Mouse (Mus musculus) kidney, adult 8-10 months (tissue): ENCODE measurements around the gene Col25a1.

ENCODE experiments used
- DNase-seq, 2 experiments: peaks; one replicate each; pipeline ENCODE4 v3.0.0; 2022

The Col25a1 gene

DNA sequence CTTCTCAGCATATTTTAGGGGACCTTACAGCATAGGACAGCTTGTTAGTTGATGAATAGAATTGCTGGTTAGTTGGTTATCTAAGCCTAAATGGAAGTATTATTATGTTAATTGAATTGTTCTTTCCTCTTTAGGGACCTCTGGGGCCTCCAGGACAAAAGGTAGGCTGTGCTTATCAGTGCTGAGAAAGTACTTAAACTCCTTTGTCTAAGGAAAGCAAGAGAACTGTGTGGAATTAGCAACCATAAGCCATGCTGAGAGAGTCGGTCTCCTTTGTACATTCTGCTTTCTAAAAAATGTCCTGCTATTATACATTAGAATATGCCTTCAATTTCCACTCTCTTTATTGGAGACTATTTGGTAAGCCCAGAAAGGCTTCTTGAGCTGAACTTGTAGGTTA is 362.9 kb downstream of the Col25a1 start:
- DNase-seq, result no peak

DNA sequence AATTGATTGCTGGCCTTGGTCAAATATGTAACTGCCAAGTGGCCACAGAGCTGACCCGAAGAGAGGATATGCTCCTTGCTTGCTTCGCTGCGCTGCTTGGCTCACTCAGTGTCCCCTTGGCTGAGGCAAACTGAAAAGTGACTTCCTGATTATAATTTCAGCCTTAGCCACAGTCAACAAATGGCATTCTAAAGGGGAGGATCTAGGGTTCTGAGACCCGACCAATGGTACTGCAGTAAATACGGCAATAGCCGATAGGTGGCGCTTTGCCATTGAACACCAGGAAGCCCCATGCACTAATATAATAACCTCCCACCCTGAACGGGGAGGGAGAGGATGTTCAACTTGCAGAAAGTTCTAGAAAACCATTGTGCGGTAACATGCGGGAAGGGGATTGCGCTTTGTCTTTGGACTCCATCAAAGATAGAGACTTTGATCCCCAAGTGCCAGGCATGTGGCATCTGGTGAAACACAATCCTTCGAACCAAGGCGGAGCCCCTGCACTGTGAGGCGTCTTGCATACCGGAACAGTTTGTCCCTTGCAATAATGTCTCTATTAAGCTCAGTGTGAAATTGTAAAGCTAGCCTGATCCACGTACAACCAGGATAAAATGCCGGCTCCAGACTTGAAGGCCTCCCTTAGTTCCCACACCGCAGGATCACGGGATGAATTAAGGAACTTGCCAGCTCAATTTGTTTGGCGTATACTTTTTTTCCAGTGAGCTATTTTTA is 363.5 kb downstream of the Col25a1 start:
- peak in 1 of 2 experiments; percentile 11 for DNase-seq

DNA sequence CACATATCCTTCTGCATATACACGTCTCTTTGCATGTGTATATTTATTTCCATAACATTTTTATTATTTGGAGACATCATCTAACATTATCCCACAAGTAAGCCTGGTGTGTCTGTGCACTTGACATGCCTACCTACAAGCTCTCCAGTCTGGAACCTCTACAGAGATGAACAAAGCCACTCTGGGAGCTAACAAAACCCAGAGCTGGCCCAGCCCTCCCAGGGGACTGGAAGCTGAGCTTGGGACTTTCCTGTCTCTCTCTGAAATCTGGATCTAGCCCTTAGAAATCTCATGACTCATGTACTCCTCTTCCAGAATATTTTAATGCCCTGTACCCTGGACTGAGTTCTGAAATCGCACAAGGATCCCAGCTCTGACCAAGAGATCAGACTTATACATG is 365.7 kb downstream of the Col25a1 start:
- no peak for DNase-seq

DNA sequence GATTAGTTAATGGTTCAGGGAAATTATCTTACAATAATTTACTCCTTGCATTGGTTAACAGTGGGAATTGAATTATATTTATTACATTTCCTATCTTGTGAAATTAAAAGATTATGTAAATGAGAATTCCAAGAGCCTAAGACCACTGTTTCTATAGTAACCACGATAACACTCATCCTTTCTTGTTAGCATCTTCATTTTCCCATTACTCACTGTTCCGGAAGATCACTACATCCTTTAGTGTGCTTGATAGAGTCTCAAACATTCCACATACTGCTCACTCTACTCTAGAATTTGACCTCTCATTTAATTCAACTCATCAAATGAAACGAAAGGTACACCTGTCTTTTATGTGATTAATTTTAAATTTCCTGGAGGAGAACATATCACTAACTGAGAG is 370.4 kb downstream of the Col25a1 start:
- DNase-seq, result no peak

DNA sequence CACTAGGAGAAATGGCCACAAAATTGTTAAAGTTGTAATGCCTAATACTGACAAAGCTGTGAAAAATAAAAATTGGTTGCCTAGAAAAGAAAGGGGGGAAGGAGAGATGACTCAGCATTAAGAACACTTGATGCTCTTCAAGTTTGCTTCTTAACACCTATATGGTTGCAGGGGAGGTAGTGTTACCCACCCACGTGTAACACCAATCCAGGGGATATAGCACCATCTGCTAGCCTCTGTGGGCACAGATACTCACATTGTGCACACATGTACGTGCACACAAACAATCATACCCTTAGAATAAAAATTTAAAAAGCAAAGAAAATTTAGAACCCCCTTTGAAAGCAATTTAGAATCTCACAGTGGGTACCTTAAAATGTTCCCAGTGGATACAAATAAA is 377.0 kb downstream of the Col25a1 start:
- no peak for DNase-seq

DNA sequence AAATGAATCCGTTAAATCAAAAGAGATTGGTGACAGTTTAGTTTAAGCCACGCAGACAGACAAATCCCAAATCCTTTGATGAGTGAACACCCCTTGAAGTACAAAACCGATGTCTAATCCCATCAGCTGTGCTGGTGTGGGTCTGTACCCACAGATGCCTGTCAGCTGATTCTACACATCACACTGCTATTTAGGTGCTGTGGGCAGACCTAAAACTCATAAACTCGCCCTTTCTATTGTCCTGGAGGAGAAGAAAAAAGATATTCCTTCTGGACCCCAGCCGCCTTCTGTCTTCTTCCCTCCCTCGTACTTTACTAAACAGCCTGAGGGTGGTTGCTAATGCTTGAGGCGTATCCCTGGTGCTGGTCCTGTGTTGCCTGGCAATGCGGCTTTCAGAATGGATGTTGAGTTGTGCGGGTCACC is 387.2 kb downstream of the Col25a1 start:
- no peak for DNase-seq

DNA sequence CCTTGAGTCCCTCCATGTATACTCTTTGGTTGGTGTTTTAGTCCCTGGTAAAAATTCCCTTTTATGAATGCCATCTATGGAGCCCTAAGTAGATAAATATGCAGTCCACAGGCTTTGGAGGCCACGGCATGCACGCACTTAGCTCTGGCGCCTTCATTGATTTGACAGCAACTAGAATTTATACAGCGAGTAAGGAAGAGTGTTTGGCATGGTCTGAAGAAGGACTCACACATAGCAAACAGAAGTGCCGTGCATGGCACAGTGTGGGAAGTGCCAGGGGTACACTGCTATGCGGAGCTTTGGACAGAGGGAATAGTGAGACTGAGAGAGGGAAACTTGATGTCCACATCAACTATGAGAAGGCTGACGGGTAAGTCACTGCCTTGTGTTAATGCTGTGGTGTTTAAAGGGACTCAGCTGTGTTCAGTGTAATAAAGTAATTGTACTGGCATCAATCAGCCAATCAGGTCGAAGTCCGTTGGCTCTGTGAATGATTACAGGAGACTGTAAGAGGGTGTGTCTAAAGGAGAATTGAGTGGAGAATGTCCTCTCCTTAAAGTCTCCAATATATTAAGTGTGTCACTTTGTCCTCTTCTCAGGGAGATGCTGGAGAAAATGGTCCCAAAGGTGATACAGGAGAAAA is 390.7 kb downstream of the Col25a1 start:
- peak in 1 of 2 experiments; percentile 10 for DNase-seq

DNA sequence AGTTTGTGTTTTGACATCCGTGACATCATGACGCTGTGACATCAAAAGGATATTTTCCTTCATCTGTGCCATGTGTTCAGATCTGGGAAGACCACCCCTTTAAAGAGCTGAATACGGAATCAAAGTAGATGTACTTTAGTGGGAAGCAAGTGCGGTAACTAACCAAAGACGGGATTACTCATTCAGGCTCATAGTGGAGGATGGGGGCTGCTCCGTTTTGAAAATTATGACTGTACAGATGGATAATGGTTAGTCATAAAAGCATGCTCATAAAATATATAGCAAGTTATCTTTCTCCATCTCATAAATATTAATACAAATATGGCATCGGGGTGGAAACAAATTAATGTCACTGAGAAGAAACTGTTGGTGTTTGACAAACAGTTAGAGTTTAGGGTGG is 391.7 kb downstream of the Col25a1 start:
- DNase-seq, result no peak

DNA sequence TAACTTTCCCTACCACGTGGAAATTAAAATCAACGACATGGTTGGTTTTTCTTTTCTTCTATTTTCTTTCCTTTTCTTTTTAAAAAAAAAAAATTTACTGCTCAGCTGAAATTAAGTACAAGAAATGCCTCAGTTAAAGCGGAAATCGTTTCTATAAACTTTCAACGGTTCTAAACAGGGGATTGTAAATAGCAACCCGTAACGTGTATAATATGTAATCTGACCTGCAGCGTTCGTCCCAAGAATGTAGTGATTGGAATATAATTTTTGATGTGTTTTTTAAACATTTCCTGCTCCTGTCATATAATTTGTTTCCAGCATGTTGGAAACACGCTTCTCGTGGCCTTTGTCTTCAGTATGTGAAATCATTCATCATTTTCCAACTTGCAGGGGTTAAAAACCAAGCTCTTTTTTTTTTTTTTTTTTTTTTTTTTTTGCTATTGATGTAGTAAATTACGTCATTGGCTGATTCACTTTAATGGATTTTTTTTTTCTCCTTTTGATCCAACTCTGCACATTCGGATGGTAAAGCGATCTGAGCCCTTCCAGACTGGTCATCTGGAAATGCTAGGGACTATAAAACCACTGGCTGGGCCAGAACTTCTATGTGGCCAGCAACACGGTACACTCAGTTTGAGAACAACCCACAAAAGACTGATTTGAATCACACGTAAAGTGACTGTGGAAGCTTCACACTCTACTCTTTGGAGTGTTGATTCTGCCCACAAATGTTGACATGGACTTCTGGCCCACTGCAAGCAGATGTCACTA is 393.3 kb downstream of the Col25a1 start:
- DNase-seq, result no peak

DNA sequence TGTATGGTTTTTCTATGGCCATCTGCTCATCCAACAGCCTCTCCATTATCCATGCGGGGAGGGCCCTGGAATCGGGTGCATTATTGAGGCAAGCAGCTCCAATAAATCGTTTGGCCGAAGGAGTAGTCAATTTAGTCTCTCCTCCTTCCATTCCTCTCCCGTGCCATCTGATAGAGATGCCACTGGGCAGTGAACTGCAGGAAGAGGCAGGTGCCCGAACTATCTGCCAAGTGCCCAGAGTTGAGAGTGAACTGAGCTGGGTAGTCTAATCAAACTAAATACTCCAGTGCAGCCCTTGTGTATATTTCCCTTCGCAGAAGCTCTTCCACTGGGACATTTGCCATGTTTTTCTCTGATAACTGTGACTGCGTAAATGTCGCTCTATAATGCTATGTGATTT is 403.7 kb downstream of the Col25a1 start:
- DNase-seq, result no peak

DNA sequence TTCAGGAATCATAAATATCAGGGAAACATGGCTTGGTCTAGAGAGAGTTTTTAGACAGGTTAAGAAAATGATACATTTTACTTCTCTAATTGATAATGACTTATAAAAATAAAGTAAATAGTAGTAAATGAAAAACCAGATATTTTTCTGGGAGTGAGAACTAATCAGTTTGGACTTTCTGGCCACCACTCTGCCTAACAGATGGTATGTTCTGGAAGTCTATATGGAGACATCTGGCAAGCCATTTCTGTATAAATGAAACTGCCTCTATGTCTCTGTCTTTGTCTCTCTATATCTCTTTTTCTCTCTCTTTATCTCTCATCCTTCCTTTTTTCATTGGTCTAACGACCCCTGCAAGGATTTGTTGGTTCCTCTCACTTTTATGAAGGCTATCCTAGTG is 410.2 kb downstream of the Col25a1 start:
- no peak for DNase-seq

DNA sequence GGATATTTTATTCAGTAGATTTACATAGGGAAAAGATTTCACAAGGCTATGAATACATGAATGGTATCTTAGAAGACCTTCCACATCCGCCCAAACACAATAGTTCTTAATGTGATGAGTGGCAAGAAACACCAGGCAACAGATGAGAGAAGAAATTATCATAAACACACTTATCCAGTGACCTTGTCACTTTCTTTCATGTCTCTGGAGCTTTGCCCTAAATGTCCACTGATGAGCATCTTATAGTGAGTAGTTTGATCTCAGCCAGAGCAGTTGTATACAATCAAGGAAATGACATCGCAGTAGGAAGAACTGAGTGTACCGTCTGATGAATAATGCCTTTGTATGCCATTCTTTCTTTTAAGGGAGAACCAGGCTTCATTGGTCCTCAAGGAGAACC is 414.7 kb downstream of the Col25a1 start:
- no peak for DNase-seq

DNA sequence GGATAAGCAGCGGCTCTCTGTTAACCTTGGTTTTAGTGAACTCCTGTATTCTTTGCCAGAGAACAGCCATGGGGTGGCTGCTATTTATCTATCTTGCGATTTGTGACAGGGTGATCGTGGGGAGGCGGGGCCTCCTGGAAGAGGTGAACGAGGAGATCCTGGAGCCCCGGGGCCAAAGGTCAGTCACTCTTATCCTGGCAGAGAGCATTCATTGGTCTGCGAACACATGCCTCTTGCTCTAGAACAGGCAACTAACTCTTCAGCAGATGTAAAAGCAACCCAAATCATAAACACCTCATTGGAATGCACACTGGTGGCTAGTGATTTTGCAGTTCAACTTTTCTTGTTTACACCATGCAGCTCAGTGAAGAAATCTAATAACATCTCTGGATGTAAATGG is 417.8 kb downstream of the Col25a1 start:
- no peak for DNase-seq

DNA sequence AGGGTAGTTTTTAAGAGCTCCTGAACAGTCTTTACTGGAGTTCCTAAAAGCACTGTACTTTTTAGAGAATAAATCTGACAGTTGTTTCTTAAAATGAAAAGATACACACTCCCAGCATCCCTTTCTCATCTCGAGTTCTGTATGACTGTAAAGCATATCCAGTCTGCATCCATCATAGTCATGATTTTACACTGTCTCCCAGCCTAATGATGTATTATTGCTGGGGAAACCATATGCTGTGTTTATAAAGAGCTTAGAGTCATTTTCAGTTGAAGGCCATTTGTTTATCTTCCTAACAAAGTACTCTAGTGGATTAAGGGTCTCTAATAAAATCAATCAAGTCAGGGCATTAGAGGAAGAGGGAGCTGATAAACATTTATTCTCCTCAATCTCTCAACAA is 425.0 kb downstream of the Col25a1 start:
- DNase-seq, result no peak

DNA sequence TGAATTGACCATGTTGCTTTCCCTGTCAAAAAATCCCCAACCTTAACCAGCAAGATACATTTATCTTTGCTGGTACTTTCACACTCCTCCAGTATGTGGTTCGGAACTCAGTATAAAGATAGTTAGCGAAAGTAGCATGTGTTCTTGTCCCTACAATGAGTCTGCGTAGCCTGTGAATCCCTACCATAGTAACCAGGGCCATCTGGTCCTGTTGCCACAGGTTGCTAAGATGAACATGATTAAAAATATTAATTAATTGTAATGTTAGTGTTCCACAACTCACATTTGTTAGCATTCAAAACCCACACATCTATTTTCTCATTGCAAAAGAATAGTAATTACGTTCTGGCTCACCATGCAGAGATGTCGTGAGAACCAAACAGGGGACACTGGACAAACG is 434.3 kb downstream of the Col25a1 start:
- no peak for DNase-seq

DNA sequence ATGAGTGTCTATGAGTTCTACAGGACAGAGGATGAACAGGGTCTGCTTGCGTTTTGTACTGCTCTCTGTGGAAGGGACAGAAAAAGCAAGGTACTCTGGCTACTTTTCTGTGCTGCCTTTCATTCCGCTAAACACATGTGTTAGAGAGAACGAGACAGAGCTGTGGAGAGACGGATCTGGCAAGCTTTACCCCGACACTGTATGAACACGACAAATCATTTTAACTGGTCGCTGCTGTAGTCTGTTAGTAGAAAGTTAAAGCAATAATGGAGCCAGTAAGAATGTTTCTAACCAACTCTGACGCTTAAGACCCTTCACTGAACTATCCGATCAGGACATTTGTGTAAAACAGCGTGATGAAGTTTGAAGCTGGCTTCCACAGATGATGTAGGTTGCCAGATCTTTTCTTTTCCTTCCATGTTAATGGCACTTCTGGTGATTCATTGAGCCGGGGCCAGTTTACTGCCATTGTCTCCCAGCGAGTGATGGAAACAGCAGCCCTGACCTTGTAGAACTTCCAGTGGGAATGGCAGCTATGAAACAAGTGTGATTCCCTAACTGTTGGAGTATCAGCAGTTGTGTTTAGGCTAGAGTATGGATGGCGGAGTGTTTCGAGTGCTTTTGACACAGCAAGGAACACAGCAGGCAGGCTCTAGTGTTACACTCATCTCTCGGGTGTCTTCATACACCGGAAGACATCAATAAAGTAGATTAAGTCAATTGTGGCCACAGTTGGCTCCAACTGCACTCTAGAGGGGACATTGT is 437.2 kb downstream of the Col25a1 start:
- no peak for DNase-seq

DNA sequence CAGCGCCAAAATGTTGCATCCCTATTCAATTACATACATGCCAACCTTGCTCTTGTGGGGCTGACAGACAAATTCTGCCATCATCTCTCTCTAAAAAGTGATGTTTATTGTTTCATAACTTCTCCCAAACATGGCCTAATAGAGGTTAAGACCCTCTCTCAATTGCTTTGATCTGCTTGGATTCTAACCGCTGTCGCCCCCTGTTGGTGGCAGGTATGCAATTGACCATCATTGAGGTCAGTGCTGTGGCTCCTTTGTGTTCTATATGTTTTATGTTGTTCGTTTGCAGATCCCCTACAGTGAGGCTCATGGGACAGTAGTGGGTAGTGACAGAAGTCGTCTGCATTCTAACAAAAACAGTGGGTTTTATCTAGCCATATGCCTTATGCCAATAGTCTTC is 441.9 kb downstream of the Col25a1 start:
- no peak for DNase-seq

DNA sequence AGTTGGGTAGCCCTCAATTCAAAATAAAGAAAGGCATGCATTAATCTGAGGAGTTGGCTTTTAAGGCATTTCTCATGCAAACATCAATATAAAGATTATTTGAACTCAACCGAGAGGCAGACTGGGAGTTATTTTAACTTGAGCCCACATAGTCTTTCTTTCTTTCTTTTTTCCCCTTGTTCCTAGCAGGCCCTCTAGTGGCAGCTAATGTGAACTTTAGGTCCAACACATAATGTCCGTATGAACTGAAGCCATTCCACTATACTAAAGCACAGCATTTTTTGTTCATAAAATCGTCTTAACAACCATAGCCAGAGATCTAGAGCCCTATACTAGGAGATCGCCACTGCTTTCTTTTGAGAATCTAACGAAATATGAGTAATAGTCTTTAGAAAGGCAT is 443.4 kb downstream of the Col25a1 start:
- DNase-seq, result peak; percentile 8 to 29

DNA sequence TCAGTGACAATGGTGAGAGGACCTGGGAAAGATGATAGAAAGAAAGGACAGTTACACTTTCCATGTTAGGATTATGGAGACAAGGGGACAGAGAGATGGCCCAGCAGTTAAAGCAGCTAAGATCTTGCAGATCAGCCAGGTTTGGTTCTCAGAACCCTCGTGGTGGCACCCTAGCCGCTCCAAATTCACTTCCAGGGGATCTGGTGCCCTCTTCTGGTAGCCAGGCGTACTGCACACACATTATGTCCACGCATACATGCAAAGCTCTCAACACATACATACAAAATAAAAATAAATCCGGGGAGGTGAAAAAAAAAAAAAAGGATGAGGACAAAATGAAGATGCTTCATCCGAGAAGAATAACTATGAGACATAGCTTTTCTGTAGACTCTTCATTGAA is 445.4 kb downstream of the Col25a1 start:
- peak in 1 of 2 experiments; percentile 21 for DNase-seq

DNA sequence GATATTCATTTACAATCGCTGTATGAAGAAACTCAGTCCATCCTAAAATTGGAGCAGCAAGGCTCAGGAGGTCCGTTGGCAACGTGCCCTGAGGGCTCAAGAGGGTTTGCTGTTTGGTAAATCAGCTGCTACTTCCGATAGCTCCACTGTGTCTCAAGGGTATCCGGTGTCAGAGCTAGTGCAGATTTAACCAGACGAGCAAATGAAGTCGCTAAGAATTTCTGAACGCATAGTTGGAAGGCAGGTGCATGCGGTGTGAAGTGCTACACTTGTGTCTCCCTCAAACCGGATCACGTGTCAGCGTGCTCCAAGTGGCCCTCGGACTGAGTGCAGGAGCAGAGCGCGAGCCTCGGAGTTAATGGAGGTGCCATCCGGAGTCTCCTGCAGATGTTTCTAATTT is 448.2 kb downstream of the Col25a1 start:
- no peak for DNase-seq

DNA sequence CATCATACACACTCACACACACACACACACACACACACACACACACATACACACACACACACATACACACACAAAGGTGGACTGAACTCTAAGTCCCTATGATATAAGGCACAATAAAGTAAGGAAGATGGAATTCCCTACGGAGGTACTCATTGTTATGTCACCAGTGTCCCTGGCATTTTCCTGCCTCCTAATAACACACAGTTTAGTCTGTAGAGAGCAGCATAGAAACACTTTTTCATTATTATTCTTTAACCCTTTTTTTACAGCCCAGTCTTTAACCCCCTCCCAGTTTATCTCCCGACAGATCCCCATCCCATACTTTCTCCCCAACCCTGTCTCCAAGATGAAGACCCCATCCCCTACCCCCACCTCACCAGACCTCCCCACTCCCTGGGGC is 450.3 kb downstream of the Col25a1 start:
- no peak for DNase-seq

DNA sequence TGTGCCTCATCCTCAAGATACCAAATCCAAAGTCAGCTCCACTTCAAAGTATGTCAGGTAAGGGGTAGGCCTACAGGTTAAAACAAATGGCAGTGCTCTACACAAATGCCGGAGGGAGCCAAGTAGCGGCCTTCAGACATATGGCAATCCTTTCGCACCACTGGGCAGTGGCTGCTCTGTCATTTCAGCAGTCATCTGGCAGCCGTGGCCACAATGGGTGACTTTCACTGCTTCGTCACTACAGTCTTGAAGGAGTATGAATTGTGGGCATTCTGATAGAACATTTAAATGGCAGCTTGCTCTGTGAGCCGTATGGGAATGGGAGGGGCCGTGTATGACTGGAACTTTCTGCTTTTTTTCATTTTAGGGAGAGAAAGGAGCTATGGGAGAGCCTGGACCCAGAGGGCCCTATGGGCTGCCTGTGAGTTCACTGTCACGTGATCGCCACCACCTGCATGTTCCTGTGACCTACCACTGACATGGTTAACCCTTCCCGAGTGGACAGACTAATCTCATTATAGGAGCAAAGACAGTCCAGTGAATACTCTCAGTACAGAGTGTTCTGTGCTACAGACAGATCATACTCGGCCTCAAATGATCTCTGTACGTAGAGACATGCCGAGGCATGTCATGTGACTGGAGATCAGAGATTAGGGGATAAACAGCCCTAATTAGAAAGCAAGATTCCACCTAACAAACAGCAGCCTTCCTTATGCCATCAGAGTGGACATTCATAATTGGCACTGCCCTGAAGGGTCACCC is 451.8 kb downstream of the Col25a1 start:
- no peak for DNase-seq
